Mouse (Mus musculus) ES-Bruce4 (cell line): ENCODE measurements around the gene Olfml3. TPM values are rescaled to one million over a fixed set of nuclear protein-coding genes. Genes with fewer than 3 reads are reported as not detected.

Source experiments
- H3K27ac ChIP-seq: 2 replicates; pipeline ENCODE4 v1.5.1; 2012; ENCODE audit warnings: low read length, inconsistent platforms; ENCODE audit not compliant: insufficient read depth
- H3K27me3 ChIP-seq: 2 replicates; pipeline ENCODE4 v1.6.1; 2012; ENCODE audit warnings: mild to moderate bottlenecking, low read length, inconsistent platforms; ENCODE audit not compliant: control insufficient read depth, poor library complexity, insufficient read depth, severe bottlenecking
- H3K36me3 ChIP-seq: 2 replicates; pipeline ENCODE4 v1.6.1; 2012; ENCODE audit warnings: inconsistent platforms, mild to moderate bottlenecking, low read length, moderate library complexity; ENCODE audit not compliant: control insufficient read depth, poor library complexity, insufficient read depth, severe bottlenecking
- H3K4me1 ChIP-seq: one replicate; pipeline ENCODE4 v1.8.1; 2011; ENCODE audit warnings: low read length; ENCODE audit not compliant: control insufficient read depth, insufficient read depth
- H3K4me3 ChIP-seq: 2 replicates; pipeline ENCODE4 v1.5.1; 2011; ENCODE audit warnings: low read depth, mild to moderate bottlenecking, low read length
- H3K9ac ChIP-seq: 2 replicates; pipeline ENCODE4 v1.6.1; 2012; ENCODE audit warnings: low read depth, mild to moderate bottlenecking, inconsistent platforms; ENCODE audit not compliant: poor library complexity, severe bottlenecking
- H3K9me3 ChIP-seq: replicated peaks from 2 replicates; pipeline ENCODE4 v1.6.1; 2012; ENCODE audit warnings: mild to moderate bottlenecking, low read length, inconsistent platforms; ENCODE audit not compliant: control insufficient read depth, poor library complexity, insufficient read depth, severe bottlenecking
- CTCF ChIP-seq: IDR thresholded peaks from one replicate; pipeline ENCODE4 v1.8.1; 2011; ENCODE audit warnings: low read depth, low read length
- EP300 ChIP-seq: IDR thresholded peaks from 2 replicates; pipeline ENCODE4 v1.6.1; 2011; ENCODE audit warnings: low read depth, low read length; ENCODE audit not compliant: insufficient read depth
- POLR2A ChIP-seq: IDR thresholded peaks from one replicate; pipeline ENCODE4 v1.8.1; 2011; ENCODE audit warnings: low read length; ENCODE audit not compliant: insufficient read depth
- polyA plus RNA-seq: library from polyadenylated mRNA; stranded (reverse); fragments of >200 nt; gene quantifications from 2 replicates; pipeline ENCODE4 v1.2.4, GENCODE M21; 2011; ENCODE audit warnings: low read depth; ENCODE audit not compliant: missing spikeins, insufficient read depth, insufficient read length

The Olfml3 gene
- polyA plus RNA-seq, 1 experiment = 0.87 TPM

GRCm38 (mm10) chr3:103683234-103683965 lies 54.4 kb downstream of the Olfml3 start:
- TF ChIP-seq CTCF (no peak), EP300 (peak; percentile 91)
- Histone ChIP-seq H3K27ac (peak overlapping the region; percentile 43), H3K27me3 (no peaks in the 10 kb centered on the region), H3K9me3 (peaks cover 7% of the 10 kb centered on the region), H3K4me3 (peak overlapping the region; percentile 33; the same call in 1 of the 2 replicates), H3K36me3 (no peaks in the 10 kb centered on the region), H3K4me1 (peaks cover 9% of the 10 kb centered on the region), H3K9ac (no peak overlapping the region)

GRCm38 (mm10) chr3:103682473-103682872 lies 55.3 kb downstream of the Olfml3 start:
- H3K4me1 ChIP-seq = peaks cover 9% of the 10 kb centered on the region
- peak overlapping the region; percentile 21; the same call in 1 of the 2 replicates for H3K27ac ChIP-seq
- TF ChIP-seq EP300 (0 out of 2 replicates have a peak, but pooled peaks have one; percentile 26), CTCF (no peak)
- H3K27me3 ChIP-seq = no peaks in the 10 kb centered on the region
- no peak overlapping the region for H3K9ac ChIP-seq
- peaks cover 7% of the 10 kb centered on the region for H3K9me3 ChIP-seq
- H3K4me3 ChIP-seq = no peak overlapping the region
- no peaks in the 10 kb centered on the region for H3K36me3 ChIP-seq

GRCm38 (mm10) chr3:103678811-103679210 lies 59.0 kb downstream of the Olfml3 start:
- no peak overlapping the region for H3K4me3 ChIP-seq
- no peak overlapping the region for H3K9ac ChIP-seq
- H3K36me3 ChIP-seq = no peaks in the 10 kb centered on the region
- H3K27ac ChIP-seq = no peak overlapping the region
- TF ChIP-seq CTCF (no peak), POLR2A (no peak)
- no peaks in the 10 kb centered on the region for H3K27me3 ChIP-seq
- peaks cover 6% of the 10 kb centered on the region for H3K4me1 ChIP-seq
- H3K9me3 ChIP-seq = peaks cover 7% of the 10 kb centered on the region

- no peak overlapping the region for H3K4me3 ChIP-seq
- no peaks in the 10 kb centered on the region for H3K4me1 ChIP-seq
- no peaks in the 10 kb centered on the region for H3K36me3 ChIP-seq
- no peak for TF ChIP-seq CTCF
- no peak for TF ChIP-seq POLR2A
- TF ChIP-seq EP300 = no peak
- no peak overlapping the region for H3K9ac ChIP-seq
- H3K27ac ChIP-seq = no peak overlapping the region
- H3K27me3 ChIP-seq = no peaks in the 10 kb centered on the region
- no peaks in the 10 kb centered on the region for H3K9me3 ChIP-seq
Measured at GRCm38 (mm10) chr3:103672716-103673115, 65.1 kb downstream of the Olfml3 start.

Other genes starting within 250 kb of the Olfml3 start
- gene Syt6, start 162.8 kb downstream of the Olfml3 start, polyA plus RNA-seq = not detected in 2 replicates
- gene Atg4a-ps, start 91.9 kb downstream of the Olfml3 start, polyA plus RNA-seq = 1.2 and 1.8 TPM in 2 replicates
- not detected in 2 replicates for gene Gm10964, start 1.4 kb upstream of the Olfml3 start, polyA plus RNA-seq
- 52.3 and 55.9 TPM in 2 replicates for gene Hipk1, start 53.6 kb upstream of the Olfml3 start, polyA plus RNA-seq
- 9.3 and 10.9 TPM in 2 replicates for gene Dclre1b, start 71.4 kb upstream of the Olfml3 start, polyA plus RNA-seq
- gene Ap4b1, start 71.5 kb upstream of the Olfml3 start, polyA plus RNA-seq = 14.6 and 15.6 TPM in 2 replicates
- not detected in 2 replicates for gene Gm43064, start 71.6 kb upstream of the Olfml3 start, polyA plus RNA-seq
- gene Bcl2l15, start 94.6 kb upstream of the Olfml3 start, polyA plus RNA-seq = 0.91 TPM in 1 of 2 replicates, not detected in the other
- 1.6 TPM in 1 of 2 replicates, not detected in the other for gene Ptpn22, start 121.8 kb upstream of the Olfml3 start, polyA plus RNA-seq
- 20.8 and 22.2 TPM in 2 replicates for gene Rsbn1, start 176.1 kb upstream of the Olfml3 start, polyA plus RNA-seq
- gene Phtf1, start 230.1 kb upstream of the Olfml3 start, polyA plus RNA-seq = 21.8 TPM in 2 replicates